Mouse (Mus musculus): ENCODE results near the gene Cage1. TPM values are rescaled to one million over a fixed set of nuclear protein-coding genes. Genes with fewer than 3 reads are reported as not detected.

Cage1 gene
- polyA plus RNA-seq (2016; fragmentation: Nextera tagmentation; extraction: Ambion mirVana): 1.4 and 1.6 TPM in 2 replicates

GRCm38 (mm10) chr13:38037044-38037687 is at the start of gene Cage1:
Cage1 (minus strand) TSS chr13:38037069.
- WGBS: under 1% methylated on average over 47 of the region's 47 CpGs
- H3K36me3 ChIP-seq: peaks cover 23% of the 10 kb centered on the region
- peak within 1 kb of the TSS; percentile 86 for H3K27ac ChIP-seq
- H3K27me3 ChIP-seq: no peaks in the 10 kb centered on the region
- H3K4me3 ChIP-seq (replicated peaks): peak within 1 kb of the TSS; percentile 87
- peak within 1 kb of the TSS; percentile 91 for H3K4me2 ChIP-seq
- peak within 1 kb of the TSS; percentile 88 for H3K9ac ChIP-seq (replicated peaks)
- peaks cover 17% of the 10 kb centered on the region for H3K4me1 ChIP-seq (replicated peaks)
- no peaks in the 10 kb centered on the region for H3K9me3 ChIP-seq
- ATAC-seq (ENCODE audit: insufficient number of reproducible peaks, insufficient read depth, low FRiP score, low TSS enrichment, low read depth): peak; percentile 96

GRCm38 (mm10) chr13:38081161-38081560 is 44.3 kb upstream of the Cage1 start:
- ATAC-seq (ENCODE audit: insufficient number of reproducible peaks, insufficient read depth, low FRiP score, low TSS enrichment, low read depth): no peak
- WGBS: 82% methylated on average over 7 of the region's 7 CpGs
- Histone ChIP-seq H3K4me3 (replicated peaks) (no peak overlapping the region), H3K27me3 (no peaks in the 10 kb centered on the region), H3K4me2 (no peak overlapping the region), H3K9ac (replicated peaks) (no peak overlapping the region), H3K4me1 (replicated peaks) (no peaks in the 10 kb centered on the region), H3K9me3 (no peaks in the 10 kb centered on the region), H3K27ac (no peak overlapping the region), H3K36me3 (no peaks in the 10 kb centered on the region)

- no peak; the same call in 1 of the 2 replicates for ATAC-seq (ENCODE audit: insufficient number of reproducible peaks, insufficient read depth, low FRiP score, low TSS enrichment, low read depth)
- Histone ChIP-seq H3K36me3 (no peaks in the 10 kb centered on the region), H3K9me3 (no peaks in the 10 kb centered on the region), H3K4me2 (no peak overlapping the region), H3K4me3 (replicated peaks) (no peak overlapping the region), H3K27ac (no peak overlapping the region), H3K27me3 (no peaks in the 10 kb centered on the region), H3K9ac (replicated peaks) (no peak overlapping the region), H3K4me1 (replicated peaks) (no peaks in the 10 kb centered on the region)
- 80% methylated on average over 14 of the region's 14 CpGs for WGBS
These were observed 43.9 kb upstream of the Cage1 start for GRCm38 (mm10) chr13:38080725-38081124.

- H3K36me3 ChIP-seq: no peaks in the 10 kb centered on the region
- no peaks in the 10 kb centered on the region for H3K9me3 ChIP-seq
- H3K27me3 ChIP-seq: no peaks in the 10 kb centered on the region
- no peak overlapping the region for H3K4me3 ChIP-seq (replicated peaks)
- 37% methylated on average over 9 of the region's 9 CpGs for WGBS
- ATAC-seq (ENCODE audit: insufficient number of reproducible peaks, insufficient read depth, low FRiP score, low TSS enrichment, low read depth): no peak
- no peaks in the 10 kb centered on the region for H3K4me1 ChIP-seq (replicated peaks)
- no peak overlapping the region for H3K27ac ChIP-seq
- H3K9ac ChIP-seq (replicated peaks): no peak overlapping the region
- no peak overlapping the region for H3K4me2 ChIP-seq
These were observed 43.1 kb upstream of the Cage1 start for GRCm38 (mm10) chr13:38080014-38080413.

GRCm38 (mm10) chr13:38079366-38079765 is 42.5 kb upstream of the Cage1 start:
- Histone ChIP-seq H3K27ac (no peak overlapping the region), H3K9me3 (no peaks in the 10 kb centered on the region), H3K36me3 (no peaks in the 10 kb centered on the region), H3K4me2 (no peak overlapping the region), H3K4me3 (replicated peaks) (no peak overlapping the region), H3K4me1 (replicated peaks) (no peaks in the 10 kb centered on the region), H3K27me3 (no peaks in the 10 kb centered on the region), H3K9ac (replicated peaks) (no peak overlapping the region)
- WGBS: 71% methylated on average over 5 of the region's 5 CpGs
- ATAC-seq (ENCODE audit: insufficient number of reproducible peaks, insufficient read depth, low FRiP score, low TSS enrichment, low read depth): no peak

- Histone ChIP-seq H3K9me3 (no peaks in the 10 kb centered on the region), H3K4me2 (no peak overlapping the region), H3K27ac (no peak overlapping the region), H3K4me3 (replicated peaks) (no peak overlapping the region), H3K27me3 (no peaks in the 10 kb centered on the region), H3K36me3 (no peaks in the 10 kb centered on the region), H3K9ac (replicated peaks) (no peak overlapping the region), H3K4me1 (replicated peaks) (no peaks in the 10 kb centered on the region)
- 50% methylated on average over 6 of the region's 6 CpGs for WGBS
- ATAC-seq (ENCODE audit: insufficient number of reproducible peaks, insufficient read depth, low FRiP score, low TSS enrichment, low read depth): no peak
These were observed 42.0 kb upstream of the Cage1 start for GRCm38 (mm10) chr13:38078836-38079235.

- Histone ChIP-seq H3K4me1 (replicated peaks) (no peaks in the 10 kb centered on the region), H3K36me3 (no peaks in the 10 kb centered on the region), H3K4me3 (replicated peaks) (no peak overlapping the region), H3K9ac (replicated peaks) (no peak overlapping the region), H3K4me2 (no peak overlapping the region), H3K27me3 (no peaks in the 10 kb centered on the region), H3K9me3 (no peaks in the 10 kb centered on the region), H3K27ac (no peak overlapping the region)
- no peak for ATAC-seq (ENCODE audit: insufficient number of reproducible peaks, insufficient read depth, low FRiP score, low TSS enrichment, low read depth)
- WGBS: 18% methylated on average over 11 of the region's 11 CpGs
These were observed 40.2 kb upstream of the Cage1 start for GRCm38 (mm10) chr13:38077113-38077512.

GRCm38 (mm10) chr13:38074404-38074803 is 37.5 kb upstream of the Cage1 start:
- ATAC-seq (ENCODE audit: insufficient number of reproducible peaks, insufficient read depth, low FRiP score, low TSS enrichment, low read depth): no peak
- Histone ChIP-seq H3K36me3 (no peaks in the 10 kb centered on the region), H3K4me1 (replicated peaks) (no peaks in the 10 kb centered on the region), H3K4me2 (no peak overlapping the region), H3K4me3 (replicated peaks) (no peak overlapping the region), H3K27me3 (no peaks in the 10 kb centered on the region), H3K9ac (replicated peaks) (no peak overlapping the region), H3K9me3 (no peaks in the 10 kb centered on the region), H3K27ac (no peak overlapping the region)
- WGBS: 27% methylated on average over 5 of the region's 5 CpGs

GRCm38 (mm10) chr13:38073374-38074307 is 36.8 kb upstream of the Cage1 start:
- H3K9ac ChIP-seq (replicated peaks): no peak overlapping the region
- no peaks in the 10 kb centered on the region for H3K9me3 ChIP-seq
- H3K36me3 ChIP-seq: no peaks in the 10 kb centered on the region
- H3K4me2 ChIP-seq: no peak overlapping the region
- WGBS: 66% methylated on average over 18 of the region's 18 CpGs
- H3K27ac ChIP-seq: no peak overlapping the region
- no peak overlapping the region for H3K4me3 ChIP-seq (replicated peaks)
- H3K4me1 ChIP-seq (replicated peaks): no peaks in the 10 kb centered on the region
- H3K27me3 ChIP-seq: no peaks in the 10 kb centered on the region
- no peak for ATAC-seq (ENCODE audit: insufficient number of reproducible peaks, insufficient read depth, low FRiP score, low TSS enrichment, low read depth)

GRCm38 (mm10) chr13:38070945-38071344 is 34.1 kb upstream of the Cage1 start:
- H3K27ac ChIP-seq: no peak overlapping the region
- no peak overlapping the region for H3K9ac ChIP-seq (replicated peaks)
- no peaks in the 10 kb centered on the region for H3K9me3 ChIP-seq
- no peaks in the 10 kb centered on the region for H3K27me3 ChIP-seq
- WGBS: 81% methylated on average over 4 of the region's 4 CpGs
- no peaks in the 10 kb centered on the region for H3K4me1 ChIP-seq (replicated peaks)
- H3K4me2 ChIP-seq: no peak overlapping the region
- no peaks in the 10 kb centered on the region for H3K36me3 ChIP-seq
- no peak overlapping the region for H3K4me3 ChIP-seq (replicated peaks)
- ATAC-seq (ENCODE audit: insufficient number of reproducible peaks, insufficient read depth, low FRiP score, low TSS enrichment, low read depth): no peak

- no peaks in the 10 kb centered on the region for H3K4me1 ChIP-seq (replicated peaks)
- no peak overlapping the region for H3K4me2 ChIP-seq
- H3K27me3 ChIP-seq: no peaks in the 10 kb centered on the region
- H3K9me3 ChIP-seq: no peaks in the 10 kb centered on the region
- peaks cover 35% of the 10 kb centered on the region for H3K36me3 ChIP-seq
- ATAC-seq (ENCODE audit: insufficient number of reproducible peaks, insufficient read depth, low FRiP score, low TSS enrichment, low read depth): 0 out of 2 replicates have a peak, but pooled peaks have one; percentile 26
- H3K27ac ChIP-seq: no peak overlapping the region
- WGBS: 67% methylated on average over 11 of the region's 11 CpGs
- no peak overlapping the region for H3K4me3 ChIP-seq (replicated peaks)
- no peak overlapping the region for H3K9ac ChIP-seq (replicated peaks)
These were observed 28.2 kb upstream of the Cage1 start for GRCm38 (mm10) chr13:38064854-38065663.
